Mouse (Mus musculus) liver, embryonic 11.5 days (tissue): ENCODE measurements around the gene Gm20715. TPM values are rescaled to one million over a fixed set of nuclear protein-coding genes. Genes with fewer than 3 reads are reported as not detected.
"Not testable (repeated sequence)": the region's sequence is repeated elsewhere in the genome, so short reads cannot be mapped to it uniquely, and the experiment has no call there.

Experiments
- ATAC-seq: fragments of 200-750 bp; cut with Nextera tagmentation; replicated peaks from 2 replicates; pipeline ENCODE4 v1.8.0; 2017; ENCODE audit warnings: moderate number of reproducible peaks, mild to moderate bottlenecking, moderate TSS enrichment, moderate library complexity; ENCODE audit not compliant: low FRiP score
- DNase-seq: peaks from one replicate; pipeline ENCODE4 v3.0.0-alpha.2; 2017; ENCODE audit warnings: low spot score
- H3K27ac ChIP-seq: fragments of 300-500 bp; sonication (generic); 2 replicates; pipeline ENCODE4 v1.5.1; 2014; ENCODE audit warnings: mild to moderate bottlenecking, low read depth, low read length, control low read depth
- H3K27me3 ChIP-seq: fragments of 300-500 bp; sonication (generic); replicated peaks from 2 replicates; pipeline ENCODE4 v1.6.1; 2014; ENCODE audit warnings: low read length, mixed read lengths; ENCODE audit not compliant: control insufficient read depth, insufficient read depth
- H3K36me3 ChIP-seq: fragments of 300-500 bp; sonication (generic); 2 replicates; pipeline ENCODE4 v1.6.1; 2014; ENCODE audit warnings: mild to moderate bottlenecking, low read length, moderate library complexity, mixed read lengths; ENCODE audit not compliant: control insufficient read depth, insufficient read depth
- H3K4me1 ChIP-seq: fragments of 300-500 bp; sonication (generic); replicated peaks from 2 replicates; pipeline ENCODE4 v1.6.1; 2014; ENCODE audit warnings: low read length, mixed read lengths; ENCODE audit not compliant: control insufficient read depth, insufficient read depth
- H3K4me2 ChIP-seq: fragments of 300-500 bp; sonication (generic); 2 replicates; pipeline ENCODE4 v1.6.1; 2014; ENCODE audit warnings: mild to moderate bottlenecking, control low read depth, moderate library complexity
- H3K4me3 ChIP-seq: fragments of 300-500 bp; sonication (generic); 2 replicates; pipeline ENCODE4 v1.5.1; 2014; ENCODE audit warnings: low read depth, low read length, control low read depth
- H3K9ac ChIP-seq: fragments of 300-500 bp; sonication (generic); 2 replicates; pipeline ENCODE4 v1.6.1; 2014; ENCODE audit warnings: low read depth, low read length, control low read depth
- H3K9me3 ChIP-seq: fragments of 300-500 bp; sonication (generic); 2 replicates; pipeline ENCODE4 v1.6.1; 2016; ENCODE audit warnings: low read length, inconsistent platforms, mixed read lengths; ENCODE audit not compliant: control insufficient read depth
- WGBS: fragments of 180-500 bp; shearing (Covaris S2); extraction: QIAGEN DNeasy Blood & Tissue Kit; methylation state at CpG from one replicate; pipeline ENCODE4 v1.1.7; 2014; 5-methylcytosine and 5-hydroxymethylcytosine counted together
- polyA plus RNA-seq: library from polyadenylated mRNA; unstranded; fragments of >200 nt; fragmentation: Nextera tagmentation; extraction: Ambion mirVana; gene quantifications from 2 replicates; pipeline ENCODE4 v1.2.1, GENCODE M21; 2014

The Gm20715 gene
- polyA plus RNA-seq: not detected in 2 replicates

GRCm38 (mm10) chr7:6410043-6410442 lies at the start of gene Gm20715:
TSS of gene Gm20715 (plus strand) at chr7:6410277.
- WGBS: 2% methylated on average over 17 of the region's 17 CpGs
- Histone ChIP-seq H3K4me3 (no peak within 1 kb of the TSS), H3K36me3 (no peaks in the 10 kb centered on the region), H3K27ac (no peak within 1 kb of the TSS), H3K9ac (no peak within 1 kb of the TSS), H3K4me2 (no peak within 1 kb of the TSS), H3K9me3 (no peaks in the 10 kb centered on the region), H3K27me3 (no peaks in the 10 kb centered on the region), H3K4me1 (no peaks in the 10 kb centered on the region)
- ATAC-seq (peak; percentile 88), DNase-seq (peak; percentile 82)

GRCm38 (mm10) chr7:6360477-6361060 lies 49.5 kb upstream of the Gm20715 start:
- 10% methylated on average over 9 of the region's 9 CpGs for WGBS
- H3K4me1 ChIP-seq: peaks cover 9% of the 10 kb centered on the region
- no peak overlapping the region for H3K4me2 ChIP-seq
- no peak overlapping the region for H3K27ac ChIP-seq
- no peaks in the 10 kb centered on the region for H3K36me3 ChIP-seq
- no peak overlapping the region for H3K4me3 ChIP-seq
- no peaks in the 10 kb centered on the region for H3K27me3 ChIP-seq
- H3K9ac ChIP-seq: no peak overlapping the region
- ATAC-seq (peak; percentile 34), DNase-seq (no peak)
- H3K9me3 ChIP-seq: no peaks in the 10 kb centered on the region

GRCm38 (mm10) chr7:6361756-6362155 lies 48.3 kb upstream of the Gm20715 start:
- peaks cover 13% of the 10 kb centered on the region for H3K4me1 ChIP-seq
- no peaks in the 10 kb centered on the region for H3K9me3 ChIP-seq
- WGBS: 27% methylated on average over 7 of the region's 7 CpGs
- peak overlapping the region; percentile 71 for H3K27ac ChIP-seq
- H3K4me2 ChIP-seq: peak overlapping the region; percentile 87
- no peaks in the 10 kb centered on the region for H3K27me3 ChIP-seq
- H3K9ac ChIP-seq: peak overlapping the region; percentile 56; the same call in 1 of the 2 replicates
- no peak for ATAC-seq
- DNase-seq: no peak
- peak overlapping the region; percentile 68 for H3K4me3 ChIP-seq
- H3K36me3 ChIP-seq: no peaks in the 10 kb centered on the region

- Histone ChIP-seq H3K4me3 (peak overlapping the region; percentile 68), H3K9ac (peak overlapping the region; percentile 56; the same call in 1 of the 2 replicates), H3K4me1 (peaks cover 13% of the 10 kb centered on the region), H3K36me3 (no peaks in the 10 kb centered on the region), H3K27ac (peak overlapping the region; percentile 76), H3K27me3 (no peaks in the 10 kb centered on the region), H3K4me2 (peak overlapping the region; percentile 87), H3K9me3 (no peaks in the 10 kb centered on the region)
- peak; percentile 99 for DNase-seq
- peak; percentile 85 for ATAC-seq
- under 1% methylated on average over 38 of the region's 38 CpGs for WGBS
Measured at GRCm38 (mm10) chr7:6362268-6363046, 47.6 kb upstream of the Gm20715 start.

GRCm38 (mm10) chr7:6363047-6363488 lies 47.0 kb upstream of the Gm20715 start, which contains the start of gene Zfp78:
TSS of gene Zfp78 (plus strand) at chr7:6363280.
- peak; percentile 78 for ATAC-seq
- Histone ChIP-seq H3K4me1 (peaks cover 13% of the 10 kb centered on the region), H3K4me3 (peak within 1 kb of the TSS; percentile 68), H3K36me3 (no peaks in the 10 kb centered on the region), H3K9ac (peak within 1 kb of the TSS; percentile 65), H3K9me3 (no peaks in the 10 kb centered on the region), H3K4me2 (peak within 1 kb of the TSS; percentile 87), H3K27ac (peak within 1 kb of the TSS; percentile 76), H3K27me3 (no peaks in the 10 kb centered on the region)
- no peak for DNase-seq
- WGBS: 1% methylated on average over 23 of the region's 23 CpGs

GRCm38 (mm10) chr7:6364761-6365160 lies 45.3 kb upstream of the Gm20715 start:
- Histone ChIP-seq H3K27me3 (no peaks in the 10 kb centered on the region), H3K4me1 (peaks cover 11% of the 10 kb centered on the region), H3K27ac (no peak overlapping the region), H3K36me3 (no peaks in the 10 kb centered on the region), H3K4me3 (no peak overlapping the region), H3K9me3 (no peaks in the 10 kb centered on the region), H3K9ac (no peak overlapping the region), H3K4me2 (no peak overlapping the region)
- 75% methylated on average over 1 of the region's 1 CpGs for WGBS
- DNase-seq (no peak), ATAC-seq (no peak)

GRCm38 (mm10) chr7:6367185-6367584 lies 42.9 kb upstream of the Gm20715 start:
- Histone ChIP-seq H3K27me3 (no peaks in the 10 kb centered on the region), H3K4me2 (peak overlapping the region; percentile 2; the same call in 1 of the 2 replicates), H3K27ac (peak overlapping the region; percentile 70), H3K9me3 (no peaks in the 10 kb centered on the region), H3K36me3 (no peaks in the 10 kb centered on the region), H3K4me3 (no peak overlapping the region), H3K4me1 (peaks cover 7% of the 10 kb centered on the region), H3K9ac (no peak overlapping the region)
- 56% methylated on average over 5 of the region's 5 CpGs for WGBS
- no peak for DNase-seq
- ATAC-seq: peak; percentile 11; the same call in 1 of the 2 replicates

GRCm38 (mm10) chr7:6368146-6368545 lies 41.9 kb upstream of the Gm20715 start:
- not testable (repeated sequence) for H3K9me3 ChIP-seq, H3K36me3 ChIP-seq, DNase-seq, H3K4me3 ChIP-seq, H3K9ac ChIP-seq, H3K4me1 ChIP-seq, H3K4me2 ChIP-seq, H3K27me3 ChIP-seq, ATAC-seq, H3K27ac ChIP-seq
- 80% methylated on average over 5 of the region's 5 CpGs for WGBS
